Mouse (Mus musculus): ENCODE measurements around the gene Cryba4. TPM values are rescaled to one million over a fixed set of nuclear protein-coding genes. Genes with fewer than 3 reads are reported as not detected.

The Cryba4 gene
- total and polyA plus RNA-seq, 3 experiments: 5.3 to 14.4 (median 7.1) TPM

DNA sequence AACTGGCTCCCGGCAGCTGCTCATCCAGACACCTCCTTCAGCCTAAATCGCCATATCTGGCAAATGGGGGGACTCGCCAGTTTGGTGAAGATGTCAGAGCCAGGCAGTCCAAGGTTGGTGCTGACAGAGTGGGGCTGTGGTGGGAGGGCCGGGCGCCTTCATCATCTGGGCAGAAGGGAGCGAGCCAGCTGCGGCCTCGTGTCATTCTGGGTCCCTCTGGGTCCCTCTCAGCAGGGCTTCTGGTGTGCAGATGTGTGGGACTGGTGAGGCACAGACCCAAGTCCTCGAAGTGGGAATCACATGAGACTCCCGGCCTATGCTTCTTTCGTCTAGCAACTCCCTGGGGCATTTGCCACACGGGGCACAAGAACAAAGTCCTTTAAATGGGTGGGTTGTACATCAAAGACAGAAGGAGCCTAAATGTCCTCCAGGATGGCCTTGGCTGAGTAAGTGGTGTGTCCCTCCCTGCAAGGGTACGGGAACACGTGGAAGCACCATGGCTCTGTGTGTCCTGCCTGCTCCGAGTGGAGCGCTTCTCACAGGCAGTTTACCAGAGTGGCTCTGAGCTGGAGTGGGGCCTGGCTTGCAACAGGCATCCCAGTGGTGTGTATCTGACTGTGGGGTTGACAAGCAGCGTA lies 40.1 kb upstream of the Cryba4 start:
- peak in 1 of 2 experiments; percentile 38 for DNase-seq
- 54% methylated on average over 17 of the region's 17 CpGs for WGBS
- Histone ChIP-seq H3K36me3 (ENCODE audit: control insufficient read depth, insufficient read depth, low read length) (no peaks in the 10 kb centered on the region), H3K4me3 (no peak overlapping the region), H3K9ac (ENCODE audit: low read depth, low read length) (peak overlapping the region; percentile 2; the same call in 1 of the 2 replicates), H3K79me2 (replicated peaks; ENCODE audit: control insufficient read depth, insufficient read depth, low read length) (peaks cover 23% of the 10 kb centered on the region), H3K27ac (peak overlapping the region; percentile 11; the same call in 1 of the 2 replicates), H3K27me3 (ENCODE audit: control insufficient read depth, insufficient read depth, low read length) (no peaks in the 10 kb centered on the region), H3K4me1 (ENCODE audit: control insufficient read depth, insufficient read depth, low read length) (peaks cover 60% of the 10 kb centered on the region)
- intact Hi-C loops (cut with DNase I): no loop called here
- TF ChIP-seq CTCF (IDR thresholded peaks at IDR 0.05) (no peak), EP300 (IDR thresholded peaks at IDR 0.05; ENCODE audit: insufficient read depth, low read depth, low read length) (no peak), POLR2A (IDR thresholded peaks at IDR 0.05; ENCODE audit: insufficient read depth, low read depth, low read length) (no peak)

DNA sequence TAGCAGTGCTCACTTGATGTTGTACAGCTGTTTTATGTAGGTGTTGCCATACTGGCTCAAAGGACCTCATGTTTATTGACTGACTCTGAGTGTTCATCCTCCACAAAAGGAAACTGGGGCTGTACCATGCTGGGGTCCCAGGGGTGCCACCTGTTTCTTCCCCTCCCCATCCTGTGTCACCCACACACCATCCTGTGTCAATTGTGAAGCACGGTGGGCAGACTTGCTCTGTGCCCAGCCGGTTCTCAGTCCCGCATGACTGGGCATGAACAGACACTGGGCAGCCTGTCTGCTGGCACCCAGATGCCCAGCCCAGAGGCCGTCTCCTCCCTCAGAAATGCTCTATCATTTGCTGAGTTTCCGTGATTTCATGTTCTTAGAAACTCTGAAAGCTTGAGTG lies 39.5 kb upstream of the Cryba4 start:
- WGBS: 56% methylated on average over 5 of the region's 5 CpGs
- H3K27ac ChIP-seq: no peak overlapping the region
- no peak for DNase-seq
- no peaks in the 10 kb centered on the region for H3K27me3 ChIP-seq (ENCODE audit: control insufficient read depth, insufficient read depth, low read length)
- no peak overlapping the region; the same call in 1 of the 2 replicates for H3K9ac ChIP-seq (ENCODE audit: low read depth, low read length)
- TF ChIP-seq CTCF (IDR thresholded peaks at IDR 0.05) (no peak), EP300 (IDR thresholded peaks at IDR 0.05; ENCODE audit: insufficient read depth, low read depth, low read length) (no peak), POLR2A (IDR thresholded peaks at IDR 0.05; ENCODE audit: insufficient read depth, low read depth, low read length) (no peak)
- intact Hi-C loops (cut with DNase I): no loop called here
- H3K4me3 ChIP-seq: no peak overlapping the region; the same call in 1 of the 2 replicates
- H3K79me2 ChIP-seq (replicated peaks; ENCODE audit: control insufficient read depth, insufficient read depth, low read length): peaks cover 23% of the 10 kb centered on the region
- H3K36me3 ChIP-seq (ENCODE audit: control insufficient read depth, insufficient read depth, low read length): no peaks in the 10 kb centered on the region
- H3K4me1 ChIP-seq (ENCODE audit: control insufficient read depth, insufficient read depth, low read length): peaks cover 60% of the 10 kb centered on the region

DNA sequence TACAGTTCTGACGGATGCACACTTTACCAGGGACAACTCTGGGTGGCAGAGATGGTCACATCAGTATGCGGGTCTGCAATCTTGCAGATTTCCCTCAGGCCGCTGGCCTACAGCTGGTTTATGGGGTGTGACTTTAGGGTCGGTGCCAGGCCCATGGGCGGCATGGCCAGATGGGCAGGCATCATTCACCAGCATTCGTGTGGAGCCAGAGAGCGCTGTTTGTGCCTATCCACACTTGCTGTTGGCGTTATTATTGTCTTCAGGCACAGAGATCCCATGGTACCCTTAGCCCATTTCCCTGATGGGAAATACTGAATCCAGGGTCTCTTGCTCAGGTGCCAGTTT lies 38.2 kb upstream of the Cryba4 start:
- H3K4me3 ChIP-seq: peak overlapping the region; percentile 47; the same call in 1 of the 2 replicates
- H3K4me1 ChIP-seq (ENCODE audit: control insufficient read depth, insufficient read depth, low read length): peaks cover 56% of the 10 kb centered on the region
- intact Hi-C loops (cut with DNase I): loop anchor here (1.0 kb wide), 1 partner anchor 14 kb away; the partner anchor contains the start of gene Tpst2

DNA sequence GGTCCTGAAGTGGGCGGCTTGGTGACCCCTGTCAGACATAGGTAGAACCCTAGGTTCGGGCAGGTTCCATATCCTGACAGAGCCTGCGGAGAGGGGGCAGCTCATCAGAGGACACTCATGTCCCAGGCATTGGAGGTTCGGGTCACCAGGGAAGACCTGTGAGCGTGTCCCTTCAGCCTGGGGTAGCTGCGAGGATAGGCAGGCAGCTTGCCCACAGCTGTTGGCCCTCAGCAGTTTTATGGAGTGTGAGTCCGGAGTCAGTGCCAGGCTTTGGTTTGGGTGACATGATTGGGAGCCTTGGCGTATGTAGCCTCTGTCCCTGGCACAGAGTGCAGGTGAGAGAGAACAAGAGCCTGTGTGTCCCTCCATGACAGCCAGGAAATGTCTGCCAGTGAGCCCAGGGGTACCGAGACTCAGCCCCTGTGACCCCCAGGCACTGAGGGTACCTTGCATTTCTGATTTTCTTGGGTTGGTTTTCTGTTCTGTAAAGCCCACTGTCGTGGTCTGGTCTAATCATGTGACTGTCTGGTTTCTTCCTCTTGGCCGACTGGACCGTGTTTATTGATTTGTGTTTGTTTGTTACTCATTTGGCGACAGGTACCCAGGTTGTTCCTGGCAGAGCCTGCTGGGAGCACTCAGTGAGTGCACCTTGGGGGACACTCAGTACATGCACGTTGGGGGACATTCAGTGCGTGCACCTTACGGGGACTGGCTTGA lies 37.7 kb upstream of the Cryba4 start:
- TF ChIP-seq CTCF (IDR thresholded peaks at IDR 0.05) (no peak), EP300 (IDR thresholded peaks at IDR 0.05; ENCODE audit: insufficient read depth, low read depth, low read length) (0 out of 2 replicates have a peak, but pooled peaks have one; percentile 56)
- Histone ChIP-seq H3K79me2 (replicated peaks; ENCODE audit: control insufficient read depth, insufficient read depth, low read length) (peaks cover 23% of the 10 kb centered on the region), H3K27ac (peak overlapping the region; percentile 80), H3K27me3 (ENCODE audit: control insufficient read depth, insufficient read depth, low read length) (no peaks in the 10 kb centered on the region), H3K9ac (ENCODE audit: low read depth, low read length) (peak overlapping the region; percentile 53), H3K4me3 (peak overlapping the region; percentile 47), H3K4me1 (ENCODE audit: control insufficient read depth, insufficient read depth, low read length) (peaks cover 56% of the 10 kb centered on the region), H3K36me3 (ENCODE audit: control insufficient read depth, insufficient read depth, low read length) (no peaks in the 10 kb centered on the region)
- intact Hi-C loops (cut with DNase I): loop anchor here (1.0 kb wide), 2 partner anchors 10 to 14 kb away; partner anchors contain the start of gene Tpst2
- peak; percentile 63 to 81 for DNase-seq
- 31% methylated on average over 16 of the region's 16 CpGs for WGBS

More for the DNA sequence above, 38.2 kb upstream of the Cryba4 start:
- H3K27ac ChIP-seq: peak overlapping the region; percentile 80
- no peaks in the 10 kb centered on the region for H3K36me3 ChIP-seq (ENCODE audit: control insufficient read depth, insufficient read depth, low read length)
- DNase-seq: no peak
- 53% methylated on average over 8 of the region's 8 CpGs for WGBS
- H3K27me3 ChIP-seq (ENCODE audit: control insufficient read depth, insufficient read depth, low read length): no peaks in the 10 kb centered on the region
- H3K9ac ChIP-seq (ENCODE audit: low read depth, low read length): peak overlapping the region; percentile 23; the same call in 1 of the 2 replicates
- no peak for TF ChIP-seq POLR2A (IDR thresholded peaks at IDR 0.05; ENCODE audit: insufficient read depth, low read depth, low read length)
- no peak for TF ChIP-seq EP300 (IDR thresholded peaks at IDR 0.05; ENCODE audit: insufficient read depth, low read depth, low read length)
- no peak for TF ChIP-seq CTCF (IDR thresholded peaks at IDR 0.05)
- H3K79me2 ChIP-seq (replicated peaks; ENCODE audit: control insufficient read depth, insufficient read depth, low read length): peaks cover 24% of the 10 kb centered on the region

DNA sequence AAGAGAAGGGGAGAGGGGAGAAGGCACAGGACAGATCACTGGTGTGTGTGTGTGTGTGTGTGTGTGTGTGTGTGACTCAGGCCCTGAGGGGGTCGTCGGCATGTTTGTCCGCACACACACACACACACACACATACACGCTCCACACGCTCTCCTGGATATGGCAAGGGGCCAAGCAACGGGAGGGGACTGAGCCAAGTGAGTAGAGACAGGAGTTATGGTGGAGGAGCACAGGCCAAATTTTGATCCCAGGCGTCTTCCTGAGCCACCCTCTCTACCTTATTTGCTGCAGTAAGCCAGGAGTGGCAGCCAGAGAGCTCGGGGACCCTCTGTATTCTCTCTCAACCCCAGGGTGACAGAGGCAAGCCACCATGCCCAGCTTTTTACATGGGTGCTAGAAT lies 36.9 kb upstream of the Cryba4 start:
- Histone ChIP-seq H3K9ac (ENCODE audit: low read depth, low read length) (peak overlapping the region; percentile 53), H3K4me3 (peak overlapping the region; percentile 47), H3K27me3 (ENCODE audit: control insufficient read depth, insufficient read depth, low read length) (no peaks in the 10 kb centered on the region), H3K36me3 (ENCODE audit: control insufficient read depth, insufficient read depth, low read length) (no peaks in the 10 kb centered on the region), H3K4me1 (ENCODE audit: control insufficient read depth, insufficient read depth, low read length) (peaks cover 54% of the 10 kb centered on the region), H3K27ac (peak overlapping the region; percentile 80), H3K79me2 (replicated peaks; ENCODE audit: control insufficient read depth, insufficient read depth, low read length) (peaks cover 17% of the 10 kb centered on the region)
- DNase-seq: peak; percentile 64 to 67
- intact Hi-C loops (cut with DNase I): loop anchor here (1.0 kb wide), 1 partner anchor 9 kb away; no protein-coding TSS in a partner anchor
- 14% methylated on average over 8 of the region's 8 CpGs for WGBS
- TF ChIP-seq EP300 (IDR thresholded peaks at IDR 0.05; ENCODE audit: insufficient read depth, low read depth, low read length) (no peak), POLR2A (IDR thresholded peaks at IDR 0.05; ENCODE audit: insufficient read depth, low read depth, low read length) (no peak), CTCF (IDR thresholded peaks at IDR 0.05) (no peak)

Measured in heart, adult 2 months (tissue).